Mouse (Mus musculus): ENCODE data around the gene Fstl1. TPM values are rescaled to one million over a fixed set of nuclear protein-coding genes. Genes with fewer than 3 reads are reported as not detected.

Gene Fstl1
- polyA plus RNA-seq, 1 experiment from 2014 or later = 429 TPM

DNA sequence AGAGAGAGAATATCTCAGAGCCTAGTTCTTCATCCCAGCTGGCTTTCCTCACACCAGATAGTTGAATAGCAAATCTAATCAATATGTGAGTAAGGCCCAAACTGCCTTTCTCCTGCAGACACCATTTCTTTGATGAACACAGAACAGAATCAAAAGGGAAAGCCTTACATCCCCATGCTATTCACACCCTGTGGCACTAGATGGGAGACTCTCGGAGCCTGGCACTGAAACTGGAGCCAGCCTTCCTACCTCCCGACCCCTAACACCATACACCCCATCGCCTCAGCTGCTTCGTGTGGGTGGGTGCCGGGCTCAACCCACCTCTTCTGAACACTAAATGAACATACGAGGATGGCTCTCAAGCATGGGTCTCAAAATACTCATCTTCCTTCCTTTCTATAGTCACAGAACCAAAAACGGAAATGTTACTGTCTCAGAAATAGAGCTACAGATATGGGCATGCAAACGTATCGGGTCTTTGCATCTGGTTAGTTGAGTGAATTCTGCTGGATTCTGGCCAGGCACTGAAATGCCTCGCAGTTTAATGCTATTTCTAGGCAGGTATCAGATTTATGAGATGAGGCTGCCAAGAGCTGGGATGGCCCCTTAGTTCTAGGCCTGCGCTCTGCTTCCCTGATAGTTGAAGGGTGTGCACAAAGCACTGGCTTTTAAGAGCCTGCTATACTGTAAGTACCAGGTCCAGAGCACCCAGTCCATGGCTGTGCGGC lies 48.3 kb downstream of the Fstl1 start:
- ATAC-seq (ENCODE audit: extremely low read depth, insufficient number of reproducible peaks, low FRiP score, low TSS enrichment) = no peak
- Histone ChIP-seq H3K27ac (replicated peaks) (no peak overlapping the region; the same call in 1 of the 2 replicates), H3K9me3 (no peaks in the 10 kb centered on the region), H3K4me1 (peaks cover 16% of the 10 kb centered on the region), H3K9ac (no peak overlapping the region), H3K27me3 (replicated peaks) (no peaks in the 10 kb centered on the region), H3K36me3 (peaks cover 100% of the 10 kb centered on the region), H3K4me3 (no peak overlapping the region), H3K4me2 (no peak overlapping the region)
- WGBS = 79% methylated on average over 12 of the region's 12 CpGs

DNA sequence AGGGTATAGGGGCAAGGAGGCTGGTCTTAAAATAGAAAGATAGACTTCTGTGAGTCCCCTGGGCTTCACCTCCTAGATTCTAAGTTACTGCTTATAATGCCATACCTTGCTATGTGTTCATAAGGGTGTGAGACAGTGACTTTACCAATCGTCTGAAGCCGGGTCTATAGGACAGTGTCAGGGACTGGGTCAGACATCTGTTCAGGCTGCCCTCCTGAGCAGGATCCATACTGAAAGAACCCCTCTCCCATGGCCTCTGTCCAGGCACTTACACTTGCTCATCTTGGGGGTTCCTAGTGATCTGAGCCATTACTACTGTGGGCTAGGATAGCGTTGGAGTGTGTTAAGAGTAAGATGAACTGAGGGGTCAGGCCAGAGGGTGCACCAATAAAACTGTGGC lies 49.6 kb downstream of the Fstl1 start:
- Histone ChIP-seq H3K27me3 (replicated peaks) (no peaks in the 10 kb centered on the region), H3K4me3 (no peak overlapping the region), H3K27ac (replicated peaks) (no peak overlapping the region), H3K4me1 (peaks cover 16% of the 10 kb centered on the region), H3K4me2 (no peak overlapping the region), H3K9me3 (no peaks in the 10 kb centered on the region), H3K9ac (no peak overlapping the region), H3K36me3 (peaks cover 100% of the 10 kb centered on the region)
- no peak for ATAC-seq (ENCODE audit: extremely low read depth, insufficient number of reproducible peaks, low FRiP score, low TSS enrichment)
- 90% methylated on average over 3 of the region's 3 CpGs for WGBS

DNA sequence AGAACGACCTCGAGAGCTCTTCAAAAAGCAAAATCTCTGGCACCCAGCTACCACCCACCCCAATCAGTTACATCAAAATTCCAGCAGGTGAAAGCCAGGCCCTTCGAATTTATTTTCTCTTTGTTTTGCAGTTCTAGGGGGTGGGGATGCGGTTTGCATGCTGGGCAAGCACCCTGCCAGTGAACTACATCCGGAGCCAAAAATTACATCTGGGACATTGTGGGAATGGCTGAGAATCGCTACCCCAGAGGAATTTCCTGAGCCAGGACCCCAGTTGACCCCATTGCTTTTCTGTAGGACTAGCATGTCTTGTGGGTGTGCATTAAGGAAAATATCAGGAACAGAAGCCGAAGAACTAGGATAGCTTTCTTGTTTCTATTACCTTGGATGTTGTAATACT lies 54.4 kb downstream of the Fstl1 start:
- H3K4me2 ChIP-seq = no peak overlapping the region
- H3K4me1 ChIP-seq = peaks cover 4% of the 10 kb centered on the region; the same call in 1 of the 2 replicates
- no peak for ATAC-seq (ENCODE audit: extremely low read depth, insufficient number of reproducible peaks, low FRiP score, low TSS enrichment)
- WGBS = 83% methylated on average over 7 of the region's 7 CpGs
- no peaks in the 10 kb centered on the region for H3K27me3 ChIP-seq (replicated peaks)
- no peak overlapping the region for H3K9ac ChIP-seq
- H3K9me3 ChIP-seq = no peaks in the 10 kb centered on the region
- H3K36me3 ChIP-seq = peaks cover 100% of the 10 kb centered on the region
- H3K4me3 ChIP-seq = no peak overlapping the region
- H3K27ac ChIP-seq (replicated peaks) = no peak overlapping the region

DNA sequence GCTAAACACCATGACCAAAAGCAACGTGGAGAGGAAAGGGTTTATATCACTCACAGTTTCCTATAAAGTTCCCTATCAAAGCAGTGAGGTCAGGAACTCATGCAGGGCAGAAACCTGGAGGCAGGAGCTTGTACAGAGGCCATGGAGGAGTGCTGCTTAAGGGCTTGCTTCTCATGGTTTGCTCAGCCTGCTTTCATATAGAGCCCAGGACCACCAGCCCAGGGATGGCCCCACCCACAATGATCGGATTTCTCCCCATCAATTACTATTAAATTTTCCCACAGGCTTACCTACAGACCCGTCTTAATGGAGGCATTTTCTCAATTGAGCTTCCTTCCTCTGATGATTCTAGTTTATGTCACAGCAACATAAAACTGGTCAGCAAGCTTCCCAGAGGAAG lies 60.9 kb downstream of the Fstl1 start:
- no peak overlapping the region for H3K4me3 ChIP-seq
- no peaks in the 10 kb centered on the region for H3K27me3 ChIP-seq (replicated peaks)
- H3K36me3 ChIP-seq = peaks cover 51% of the 10 kb centered on the region
- ATAC-seq (ENCODE audit: extremely low read depth, insufficient number of reproducible peaks, low FRiP score, low TSS enrichment) = no peak
- H3K9ac ChIP-seq = no peak overlapping the region
- no peaks in the 10 kb centered on the region for H3K9me3 ChIP-seq
- 68% methylated on average over 3 of the region's 3 CpGs for WGBS
- no peak overlapping the region for H3K4me2 ChIP-seq
- H3K27ac ChIP-seq (replicated peaks) = no peak overlapping the region
- H3K4me1 ChIP-seq = no peaks in the 10 kb centered on the region; the same call in 1 of the 2 replicates

DNA sequence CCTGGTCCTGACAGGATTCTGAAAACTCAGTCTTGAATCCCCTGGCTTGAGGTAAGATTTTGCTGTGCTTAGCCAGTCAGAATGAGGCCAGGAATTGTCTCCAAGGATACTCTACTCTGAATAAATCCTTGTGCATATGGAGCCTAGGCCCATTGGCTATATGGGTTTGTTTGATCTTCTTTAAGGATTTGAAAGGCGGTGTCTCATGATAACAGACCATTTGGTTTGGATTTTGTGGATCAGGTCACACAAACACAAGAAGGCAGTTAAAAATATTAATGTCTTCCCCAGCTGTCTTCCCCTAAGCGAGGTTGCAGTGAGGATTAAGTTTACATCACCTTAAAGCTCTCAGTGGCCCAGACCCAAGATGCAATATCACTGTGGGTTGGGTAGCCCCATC lies 65.8 kb downstream of the Fstl1 start:
- H3K4me2 ChIP-seq = no peak overlapping the region
- 73% methylated on average over 2 of the region's 2 CpGs for WGBS
- ATAC-seq (ENCODE audit: extremely low read depth, insufficient number of reproducible peaks, low FRiP score, low TSS enrichment) = no peak
- H3K4me1 ChIP-seq = peaks cover 38% of the 10 kb centered on the region
- no peak overlapping the region for H3K4me3 ChIP-seq
- H3K9me3 ChIP-seq = no peaks in the 10 kb centered on the region
- no peak overlapping the region for H3K9ac ChIP-seq
- peaks cover 3% of the 10 kb centered on the region for H3K36me3 ChIP-seq
- no peaks in the 10 kb centered on the region for H3K27me3 ChIP-seq (replicated peaks)
- H3K27ac ChIP-seq (replicated peaks) = no peak overlapping the region

DNA sequence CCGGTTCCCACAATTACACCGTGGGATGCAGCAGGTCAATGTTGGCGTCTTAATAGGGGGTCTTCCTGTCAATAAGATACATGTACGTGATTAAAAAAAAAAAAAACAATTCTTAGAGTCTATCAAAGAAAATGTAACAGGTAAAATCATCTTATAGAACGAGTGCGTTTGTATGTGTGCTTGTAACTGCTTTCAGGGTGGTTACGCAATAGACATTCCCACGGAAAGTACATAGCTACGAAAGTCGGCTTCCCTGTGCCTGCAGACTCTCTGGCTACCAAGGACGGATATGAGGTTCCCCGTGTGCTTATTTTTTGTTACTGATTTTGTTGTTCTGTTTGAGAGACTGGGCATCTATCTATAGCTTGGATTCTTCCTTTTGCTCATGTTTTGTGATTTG lies 67.1 kb downstream of the Fstl1 start:
- Histone ChIP-seq H3K9me3 (no peaks in the 10 kb centered on the region), H3K4me3 (no peak overlapping the region)
- whole genome bisulfite sequencing = 71% methylated on average over 12 of the region's 12 CpGs

DNA sequence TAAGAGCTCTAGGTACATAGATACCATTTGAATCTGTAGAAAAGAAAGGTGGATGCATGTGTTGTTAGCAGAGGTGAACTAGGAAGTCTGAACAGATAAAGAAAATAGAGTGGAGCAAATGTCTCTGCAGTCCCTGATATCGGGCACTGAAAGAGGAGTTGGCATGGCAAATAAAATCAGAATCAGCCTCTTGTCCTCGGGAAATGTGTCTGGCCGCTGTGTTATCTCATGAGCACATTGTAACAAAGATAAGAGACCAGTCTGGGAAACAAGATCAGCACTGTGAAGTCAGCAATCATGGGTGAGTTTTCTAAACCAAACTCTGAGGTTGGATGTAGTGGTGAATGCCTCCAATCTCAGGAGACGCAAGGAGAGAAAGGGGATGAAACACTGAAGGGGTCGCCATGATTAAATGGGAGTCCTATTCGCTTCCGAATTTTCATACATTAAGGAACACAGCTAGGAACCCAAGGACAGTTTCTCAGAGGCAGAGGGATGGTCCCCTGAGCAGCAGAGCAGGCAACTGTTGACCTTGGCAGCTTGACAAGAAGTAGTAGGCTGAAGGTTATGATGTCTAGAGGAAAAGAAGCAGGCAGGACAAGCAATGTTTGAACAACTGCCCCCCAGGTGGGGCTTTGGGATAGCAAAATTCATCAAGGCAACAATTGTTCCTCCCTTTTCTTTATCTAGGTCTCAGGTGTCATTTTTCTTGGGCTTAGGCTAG lies 68.7 kb downstream of the Fstl1 start:
- H3K4me3 ChIP-seq = no peak overlapping the region
- H3K36me3 ChIP-seq = no peaks in the 10 kb centered on the region
- peak overlapping the region; percentile 57 for H3K27ac ChIP-seq (replicated peaks)
- H3K4me1 ChIP-seq = peaks cover 47% of the 10 kb centered on the region
- peak overlapping the region; percentile 32 for H3K4me2 ChIP-seq
- whole genome bisulfite sequencing = 24% methylated on average over 7 of the region's 7 CpGs
- H3K27me3 ChIP-seq (replicated peaks) = no peaks in the 10 kb centered on the region
- H3K9ac ChIP-seq = no peak overlapping the region
- peak; percentile 51; the same call in 1 of the 2 replicates for ATAC-seq (ENCODE audit: extremely low read depth, insufficient number of reproducible peaks, low FRiP score, low TSS enrichment)
- H3K9me3 ChIP-seq = no peaks in the 10 kb centered on the region

More for the DNA sequence above, 67.1 kb downstream of the Fstl1 start:
- no peak for ATAC-seq (ENCODE audit: extremely low read depth, insufficient number of reproducible peaks, low FRiP score, low TSS enrichment)
- Histone ChIP-seq H3K9ac (no peak overlapping the region), H3K4me1 (peaks cover 39% of the 10 kb centered on the region), H3K27ac (replicated peaks) (no peak overlapping the region), H3K27me3 (replicated peaks) (no peaks in the 10 kb centered on the region), H3K4me2 (no peak overlapping the region), H3K36me3 (no peaks in the 10 kb centered on the region)

DNA sequence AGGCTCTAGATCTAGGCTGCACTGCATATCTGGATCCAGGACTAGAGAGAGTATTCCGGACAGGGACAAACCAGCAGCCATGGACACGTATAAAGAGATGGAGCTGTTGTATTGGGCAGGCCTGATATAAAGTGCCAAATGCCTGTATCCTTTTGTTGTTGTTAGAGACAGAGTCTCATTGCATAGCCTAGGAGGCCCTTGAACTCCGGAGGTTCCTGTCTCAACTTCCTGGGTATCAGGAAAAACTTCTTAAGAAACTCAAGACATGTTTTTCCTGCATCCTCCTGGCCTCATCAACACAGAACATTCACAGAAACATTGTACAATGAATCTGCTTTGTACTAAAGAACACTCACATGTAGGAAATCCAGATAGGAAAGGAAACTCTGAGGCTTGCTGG lies 70.4 kb downstream of the Fstl1 start:
- WGBS = 66% methylated on average over 3 of the region's 3 CpGs
- H3K9me3 ChIP-seq = no peaks in the 10 kb centered on the region
- no peak for ATAC-seq (ENCODE audit: extremely low read depth, insufficient number of reproducible peaks, low FRiP score, low TSS enrichment)
- no peaks in the 10 kb centered on the region for H3K36me3 ChIP-seq
- H3K4me1 ChIP-seq = peaks cover 56% of the 10 kb centered on the region
- no peak overlapping the region for H3K4me3 ChIP-seq
- H3K4me2 ChIP-seq = no peak overlapping the region
- H3K9ac ChIP-seq = no peak overlapping the region
- H3K27me3 ChIP-seq (replicated peaks) = no peaks in the 10 kb centered on the region
- H3K27ac ChIP-seq (replicated peaks) = no peak overlapping the region

DNA sequence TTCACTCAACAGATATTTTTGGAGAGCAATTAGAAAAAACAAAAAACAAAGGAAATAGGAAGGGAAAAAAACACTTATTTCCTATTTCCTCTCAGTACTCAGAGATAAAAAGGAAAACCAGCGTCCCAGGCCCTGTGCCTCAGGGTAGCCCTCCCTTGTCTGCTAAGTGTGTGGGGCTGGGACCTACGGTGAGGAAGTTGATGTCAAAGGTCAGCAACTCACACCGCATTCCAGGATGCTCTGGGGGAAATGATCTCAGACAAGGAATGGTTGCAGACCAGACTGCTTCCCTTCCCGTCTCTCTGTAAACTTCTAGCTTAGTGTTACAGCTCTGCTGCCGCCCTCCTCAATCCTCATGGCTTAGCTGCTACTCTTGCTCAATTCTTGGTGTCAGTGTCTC lies 74.7 kb downstream of the Fstl1 start:
- Histone ChIP-seq H3K9ac (no peak overlapping the region), H3K9me3 (no peaks in the 10 kb centered on the region), H3K36me3 (no peaks in the 10 kb centered on the region), H3K4me3 (no peak overlapping the region), H3K27ac (replicated peaks) (peak overlapping the region; percentile 67), H3K4me2 (no peak overlapping the region), H3K27me3 (replicated peaks) (no peaks in the 10 kb centered on the region), H3K4me1 (peaks cover 63% of the 10 kb centered on the region)
- ATAC-seq (ENCODE audit: extremely low read depth, insufficient number of reproducible peaks, low FRiP score, low TSS enrichment) = peak; percentile 68; the same call in 1 of the 2 replicates
- 26% methylated on average over 5 of the region's 5 CpGs for WGBS

DNA sequence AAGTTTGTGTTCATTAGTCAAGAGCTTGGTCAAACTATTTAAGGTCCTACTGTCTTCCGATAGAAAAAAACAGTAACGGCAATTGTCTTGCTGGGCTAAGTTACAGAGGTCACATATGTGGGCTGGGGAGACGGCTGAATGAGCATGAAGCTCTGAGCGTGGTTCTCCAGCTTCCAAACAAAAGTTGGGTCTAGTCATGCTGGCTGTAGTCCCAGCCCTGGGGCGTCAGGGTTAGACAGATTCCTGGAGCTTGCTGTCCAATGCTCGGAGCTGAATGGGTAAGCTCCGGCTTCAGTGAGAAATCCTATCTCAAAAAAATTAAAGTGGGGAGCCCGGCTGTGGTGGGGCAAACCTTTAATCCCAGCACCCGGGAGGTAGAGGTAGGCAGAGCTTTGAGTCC lies 76.6 kb downstream of the Fstl1 start:
- Histone ChIP-seq H3K9ac (no peak overlapping the region), H3K4me1 (peaks cover 51% of the 10 kb centered on the region), H3K4me3 (no peak overlapping the region), H3K36me3 (no peaks in the 10 kb centered on the region), H3K4me2 (no peak overlapping the region), H3K27me3 (replicated peaks) (no peaks in the 10 kb centered on the region), H3K9me3 (no peaks in the 10 kb centered on the region), H3K27ac (replicated peaks) (peak overlapping the region; percentile 1; the same call in 1 of the 2 replicates)
- no peak for ATAC-seq (ENCODE audit: extremely low read depth, insufficient number of reproducible peaks, low FRiP score, low TSS enrichment)
- WGBS = 56% methylated on average over 9 of the region's 9 CpGs

DNA sequence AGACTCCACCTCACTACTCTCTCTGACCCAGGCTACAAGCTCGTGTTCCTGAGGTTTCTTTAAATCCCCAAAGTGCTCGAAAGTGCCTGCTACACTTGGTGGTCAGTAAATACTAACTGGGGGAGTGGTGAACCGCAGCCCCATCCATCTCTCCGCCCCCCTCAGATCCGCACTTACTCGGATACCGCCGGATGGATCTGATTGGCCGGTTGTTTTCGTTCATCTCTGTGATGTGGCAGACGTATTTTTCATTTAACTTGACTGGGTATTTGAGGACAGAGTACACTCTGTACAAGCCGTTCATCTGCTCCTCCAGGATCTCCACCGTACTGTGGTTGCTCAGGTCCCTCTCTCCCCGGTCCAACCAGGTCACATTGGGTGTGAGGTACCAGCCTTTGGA lies 77.4 kb downstream of the Fstl1 start:
- Histone ChIP-seq H3K27me3 (replicated peaks) (no peaks in the 10 kb centered on the region), H3K27ac (replicated peaks) (no peak overlapping the region), H3K36me3 (no peaks in the 10 kb centered on the region), H3K4me3 (no peak overlapping the region), H3K9me3 (no peaks in the 10 kb centered on the region), H3K9ac (no peak overlapping the region), H3K4me2 (peak overlapping the region; percentile 27), H3K4me1 (peaks cover 52% of the 10 kb centered on the region)
- WGBS = 55% methylated on average over 14 of the region's 14 CpGs
- no peak for ATAC-seq (ENCODE audit: extremely low read depth, insufficient number of reproducible peaks, low FRiP score, low TSS enrichment)
